Mouse (Mus musculus): ENCODE data around the gene H2-Q6. TPM values are rescaled to one million over a fixed set of nuclear protein-coding genes. Genes with fewer than 3 reads are reported as not detected.
"Not testable (repeated sequence)": the region's sequence is repeated elsewhere in the genome, so short reads cannot be mapped to it uniquely, and the experiment has no call there.

Gene H2-Q6
- total RNA-seq (2021): under 1 TPM; 0.17 to 0.26 TPM
- long read RNA-seq, experiment 1: 0 reads
- long read RNA-seq, experiment 2: 0 reads

DNA sequence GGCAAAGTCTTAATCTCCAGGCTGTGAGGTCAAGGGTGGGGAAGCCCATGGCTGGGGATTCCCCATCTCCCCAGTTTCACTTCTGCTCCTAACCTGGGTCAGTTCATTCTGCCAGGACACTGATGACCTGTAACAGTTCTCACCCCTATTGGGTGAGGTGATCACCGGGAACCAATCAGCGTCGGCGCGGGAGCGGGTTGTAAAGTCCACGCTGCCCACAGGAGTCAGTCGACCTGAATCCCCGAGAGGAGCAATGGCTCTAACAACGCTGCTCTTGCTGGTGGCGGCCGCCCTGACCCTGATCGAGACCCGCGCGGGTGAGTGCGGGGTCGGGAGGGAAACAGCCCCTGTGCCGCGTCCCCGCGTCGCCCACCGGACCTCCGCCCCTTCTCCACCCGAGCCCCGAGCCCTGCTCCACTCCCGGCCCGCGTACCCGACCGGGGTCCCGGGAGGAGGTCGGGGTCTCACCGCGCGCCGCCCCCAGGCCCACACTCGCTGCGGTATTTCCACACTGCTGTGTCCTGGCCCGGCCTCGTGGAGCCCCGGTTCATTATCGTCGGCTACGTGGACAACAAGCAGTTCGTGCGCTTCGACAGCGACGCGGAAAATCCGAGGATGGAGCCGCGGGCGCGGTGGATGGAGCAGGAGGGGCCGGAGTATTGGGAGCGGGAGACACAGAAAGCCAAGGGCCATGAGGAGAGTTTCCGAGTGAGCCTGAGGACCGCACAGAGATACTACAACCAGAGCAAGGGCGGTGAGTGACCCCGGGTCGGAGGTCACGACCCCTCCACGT lies at the start of gene H2-Q6:
Gene H2-Q6, plus strand, starts transcription at position 227 of the 793 bp plus-strand sequence.
- intact Hi-C loops (cut with DNase I): not testable (repeated sequence)
- DNase-seq: peak in 1 of 2 experiments; percentile 40

DNA sequence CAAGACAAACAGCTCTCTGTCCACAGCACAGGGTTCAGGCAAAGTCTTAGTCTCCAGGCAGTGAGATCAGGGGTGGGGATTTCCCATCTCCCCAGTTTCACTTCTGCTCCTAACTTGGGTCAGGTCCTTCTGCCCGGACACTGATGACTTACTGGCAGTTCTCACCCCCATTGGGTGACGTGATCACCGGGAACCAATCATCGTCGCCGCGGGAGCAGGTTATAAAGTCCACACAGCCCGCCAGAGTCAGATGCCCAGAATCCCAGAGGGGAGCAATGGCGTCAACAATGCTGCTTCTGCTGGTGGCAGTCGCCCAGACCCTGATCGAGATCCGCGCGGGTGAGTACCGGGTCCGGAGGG lies 45.3 kb upstream of the H2-Q6 start, which contains the start of gene H2-Q4:
Gene H2-Q4, plus strand, starts transcription at position 249 of the 360 bp plus-strand sequence.
- intact Hi-C loops (cut with DNase I): no loop called here
- peak; percentile 87 to 89 for DNase-seq

DNA sequence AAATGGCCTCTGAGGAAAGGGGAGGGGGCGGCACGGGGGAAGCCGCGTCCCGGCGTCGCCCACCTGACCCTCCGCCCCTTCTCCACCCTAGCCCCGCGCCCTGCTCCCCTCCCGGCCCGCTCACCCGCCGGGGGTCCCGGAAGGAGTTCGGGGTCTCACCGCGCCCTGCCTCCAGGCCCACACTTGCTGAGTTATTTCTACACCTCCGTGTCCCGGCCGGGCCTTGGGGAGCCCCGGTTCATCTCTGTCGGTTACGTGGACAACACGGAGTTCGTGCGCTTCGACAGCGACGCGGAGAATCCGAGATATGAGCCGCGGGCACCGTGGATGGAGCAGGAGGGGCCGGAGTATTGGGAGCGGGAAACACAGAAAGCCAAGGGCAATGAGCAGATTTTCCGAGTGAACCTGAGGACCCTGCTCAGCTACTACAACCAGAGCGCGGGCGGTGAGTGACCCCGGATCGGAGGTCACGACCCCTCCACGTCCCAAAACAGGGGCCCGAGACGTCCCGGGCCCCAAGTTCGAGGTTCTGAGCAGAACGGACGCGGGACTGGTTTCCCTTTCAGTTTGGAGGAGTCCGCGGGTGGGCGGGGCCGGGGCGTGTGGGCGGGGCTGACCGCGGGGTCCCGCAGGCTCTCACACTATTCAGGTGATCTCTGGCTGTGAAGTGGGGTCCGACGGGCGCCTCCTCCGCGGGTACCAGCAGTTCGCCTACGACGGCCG lies 44.8 kb upstream of the H2-Q6 start:
- peak in 1 of 2 experiments; percentile 34 for DNase-seq
- intact Hi-C loops (cut with DNase I): no loop called here

DNA sequence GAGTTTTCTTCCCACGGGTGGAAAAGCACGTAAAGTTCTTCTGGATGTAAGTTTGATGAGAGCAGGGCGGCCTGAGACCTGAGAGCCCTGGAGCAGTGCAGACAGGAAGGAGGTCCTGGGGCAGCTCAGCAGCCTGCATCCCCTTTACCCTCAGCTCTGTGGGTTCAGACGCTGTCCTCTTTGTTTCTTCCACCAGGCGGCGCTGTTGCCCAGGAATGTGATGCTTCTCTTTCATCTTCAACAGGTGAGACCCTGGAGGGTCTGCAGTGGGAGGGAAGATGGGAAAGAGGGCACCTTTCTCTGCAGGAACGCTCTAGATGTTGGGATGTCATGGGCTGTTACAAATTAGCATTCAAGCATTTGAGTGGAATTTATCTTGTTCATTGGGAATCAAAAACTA lies 34.9 kb upstream of the H2-Q6 start:
- DNase-seq; intact Hi-C loops (cut with DNase I): not testable (repeated sequence)

DNA sequence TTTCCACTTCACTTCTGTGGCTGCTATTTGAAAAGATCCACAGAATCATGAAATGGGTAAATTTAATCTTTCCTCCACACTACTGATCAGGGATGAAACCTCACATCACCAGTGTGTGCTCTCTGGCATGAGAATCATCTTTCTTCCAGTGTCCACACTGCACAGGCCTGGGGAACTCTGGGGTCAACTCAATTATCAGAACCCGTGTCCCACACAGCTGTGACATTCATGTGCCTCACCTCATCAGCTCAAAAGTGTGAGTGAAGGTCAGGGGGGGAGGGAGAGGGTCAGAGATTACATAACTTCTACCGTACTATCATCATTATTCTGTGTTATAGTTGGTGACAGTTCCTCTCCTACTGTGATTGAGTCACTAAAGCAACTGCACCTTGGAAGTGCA lies 32.0 kb upstream of the H2-Q6 start:
- intact Hi-C loops (cut with DNase I); DNase-seq: not testable (repeated sequence)

DNA sequence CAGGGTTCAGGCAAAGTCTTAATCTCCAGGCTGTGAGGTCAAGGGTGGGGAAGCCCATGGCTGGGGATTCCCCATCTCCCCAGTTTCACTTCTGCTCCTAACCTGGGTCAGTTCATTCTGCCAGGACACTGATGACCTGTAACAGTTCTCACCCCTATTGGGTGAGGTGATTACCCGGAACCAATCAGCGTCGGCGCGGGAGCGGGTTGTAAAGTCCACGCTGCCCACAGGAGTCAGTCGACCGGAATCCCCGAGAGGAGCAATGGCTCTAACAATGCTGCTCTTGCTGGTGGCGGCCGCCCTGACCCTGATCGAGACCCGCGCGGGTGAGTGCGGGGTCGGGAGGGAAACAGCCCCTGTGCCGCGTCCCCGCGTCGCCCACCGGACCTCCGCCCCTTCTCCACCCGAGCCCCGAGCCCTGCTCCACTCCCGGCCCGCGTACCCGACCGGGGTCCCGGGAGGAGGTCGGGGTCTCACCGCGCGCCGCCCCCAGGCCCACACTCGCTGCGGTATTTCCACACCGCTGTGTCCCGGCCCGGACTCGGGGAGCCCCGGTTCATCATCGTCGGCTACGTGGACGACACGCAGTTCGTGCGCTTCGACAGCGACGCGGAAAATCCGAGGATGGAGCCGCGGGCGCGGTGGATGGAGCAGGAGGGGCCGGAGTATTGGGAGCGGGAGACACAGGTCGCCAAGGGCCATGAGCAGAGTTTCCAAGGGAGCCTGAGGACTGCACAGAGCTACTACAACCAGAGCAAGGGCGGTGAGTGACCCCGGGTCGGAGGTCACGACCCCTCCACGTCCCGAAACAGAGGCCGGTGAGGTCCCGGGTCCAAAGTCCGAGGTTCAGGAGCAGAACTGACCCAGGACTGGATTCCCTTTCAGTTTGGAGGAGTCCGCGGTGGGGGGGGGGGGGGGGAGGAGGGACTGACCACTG lies 30.5 kb upstream of the H2-Q6 start:
- DNase-seq; intact Hi-C loops (cut with DNase I): not testable (repeated sequence)

DNA sequence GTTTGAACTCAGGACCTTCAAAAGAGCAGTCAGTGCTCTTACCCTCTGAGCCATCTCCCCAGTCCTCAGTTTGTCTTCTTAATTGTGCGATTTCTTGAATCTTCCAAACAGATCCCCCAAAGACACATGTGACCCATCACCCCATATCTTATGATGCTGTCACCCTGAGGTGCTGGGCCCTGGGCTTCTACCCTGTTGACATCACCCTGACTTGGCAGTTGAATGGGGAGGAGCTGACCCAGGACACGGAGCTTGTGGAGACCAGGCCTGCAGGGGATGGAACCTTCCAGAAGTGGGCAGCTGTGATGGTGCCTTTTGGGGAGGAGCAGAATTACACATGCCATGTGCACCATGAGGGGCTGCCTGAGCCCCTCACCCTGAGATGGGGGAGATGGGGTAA lies 27.7 kb upstream of the H2-Q6 start:
- DNase-seq; intact Hi-C loops (cut with DNase I): not testable (repeated sequence)

DNA sequence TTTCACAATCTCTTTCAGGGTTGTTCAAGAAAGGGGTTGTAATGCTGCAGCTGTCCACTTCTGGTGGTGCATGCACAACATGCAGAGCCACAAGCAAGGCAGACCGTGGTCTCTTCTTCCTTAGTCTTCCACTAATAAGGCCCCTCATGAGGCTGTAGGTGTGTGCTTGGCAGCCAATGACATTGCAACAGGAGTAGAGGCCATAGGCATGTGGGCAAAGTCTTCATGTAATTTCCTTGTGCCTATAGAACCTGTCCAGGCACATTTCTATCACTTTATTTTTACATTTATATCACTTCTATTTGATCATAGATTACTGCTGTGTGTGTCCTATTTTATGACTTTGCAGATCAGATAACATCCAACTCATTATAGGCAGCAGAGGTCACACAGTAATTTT lies 11.6 kb upstream of the H2-Q6 start:
- DNase-seq; intact Hi-C loops (cut with DNase I): not testable (repeated sequence)

DNA sequence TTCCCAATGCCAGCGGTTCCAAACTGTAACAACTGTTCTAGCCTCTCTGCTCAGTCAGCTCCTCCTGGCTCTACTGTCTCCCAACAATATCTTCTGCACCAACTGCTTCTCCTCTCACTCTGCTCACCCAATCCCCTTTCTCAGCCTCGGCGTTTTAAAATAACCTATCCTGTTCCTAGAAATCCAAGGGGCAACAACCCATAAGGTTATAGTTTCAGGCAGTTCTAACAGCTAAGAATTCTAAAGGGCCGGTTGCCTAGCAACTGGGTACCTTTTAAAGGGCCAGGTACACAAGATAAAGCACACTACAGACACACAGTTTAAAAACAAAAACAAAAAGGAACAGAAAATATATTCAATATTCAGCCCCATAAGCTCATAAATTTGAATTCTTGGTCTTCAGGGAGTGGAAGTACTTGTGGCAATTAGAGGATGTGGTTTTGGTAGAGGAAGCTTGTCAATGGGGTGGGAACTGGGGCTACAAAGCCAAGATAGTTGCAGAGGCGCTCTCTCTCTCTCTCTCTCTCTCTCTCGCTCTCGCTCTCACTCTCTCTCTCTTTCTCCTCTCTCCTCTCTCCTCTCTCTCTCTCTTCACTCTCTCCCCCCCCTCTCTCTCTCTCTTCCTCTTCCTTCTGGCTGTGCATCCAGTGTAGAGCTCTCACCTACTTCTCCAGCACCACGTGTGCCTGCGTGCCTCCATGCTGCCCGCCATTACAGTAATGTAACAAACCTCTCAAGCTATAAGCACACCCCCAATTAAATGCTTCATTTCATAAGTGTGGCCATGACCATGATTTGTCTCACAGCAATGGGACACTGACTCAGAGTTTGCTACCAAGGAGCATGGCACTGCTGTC lies 9.1 kb upstream of the H2-Q6 start:
- DNase-seq; intact Hi-C loops (cut with DNase I): not testable (repeated sequence)

DNA sequence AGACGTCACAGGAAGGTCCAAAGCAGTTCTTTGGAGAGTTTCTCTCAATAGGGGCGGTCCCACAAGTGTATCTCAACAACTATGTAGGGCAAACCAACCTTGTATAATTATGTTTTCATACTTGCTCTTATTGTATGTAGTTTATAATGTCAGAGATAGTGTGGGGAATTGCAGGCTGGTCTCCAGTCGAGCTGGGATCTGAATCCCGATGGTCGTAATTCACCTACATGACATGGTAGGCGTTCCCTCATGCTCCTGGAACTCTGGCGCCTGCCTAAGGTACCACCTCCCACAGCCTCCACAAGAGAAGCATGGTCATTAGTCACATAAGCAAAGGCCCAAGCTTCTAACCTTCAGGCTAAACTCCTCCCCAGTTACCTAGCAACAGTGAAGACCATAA lies 5.9 kb upstream of the H2-Q6 start:
- no peak for DNase-seq
- intact Hi-C loops (cut with DNase I): no loop called here

DNA sequence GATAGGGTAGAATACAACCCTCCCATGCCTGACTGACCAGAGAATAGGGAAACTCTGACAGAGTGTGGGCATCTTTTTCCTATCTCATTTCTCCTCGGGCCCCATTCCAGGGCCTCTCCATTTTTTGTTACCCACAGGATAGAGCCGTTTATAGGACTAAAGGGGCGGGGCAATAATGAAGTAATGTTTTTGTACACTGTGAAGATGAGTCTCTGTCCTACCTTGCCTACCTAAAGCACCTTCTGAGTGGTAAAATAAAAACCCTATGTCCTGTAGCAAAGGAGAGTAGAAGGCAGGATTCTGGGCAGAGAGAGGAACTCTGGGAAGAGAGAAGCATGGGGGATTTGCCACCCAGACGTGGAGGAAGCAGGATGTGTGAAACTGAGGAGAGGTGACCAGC lies 5.1 kb upstream of the H2-Q6 start:
- DNase-seq; intact Hi-C loops (cut with DNase I): not testable (repeated sequence)

DNA sequence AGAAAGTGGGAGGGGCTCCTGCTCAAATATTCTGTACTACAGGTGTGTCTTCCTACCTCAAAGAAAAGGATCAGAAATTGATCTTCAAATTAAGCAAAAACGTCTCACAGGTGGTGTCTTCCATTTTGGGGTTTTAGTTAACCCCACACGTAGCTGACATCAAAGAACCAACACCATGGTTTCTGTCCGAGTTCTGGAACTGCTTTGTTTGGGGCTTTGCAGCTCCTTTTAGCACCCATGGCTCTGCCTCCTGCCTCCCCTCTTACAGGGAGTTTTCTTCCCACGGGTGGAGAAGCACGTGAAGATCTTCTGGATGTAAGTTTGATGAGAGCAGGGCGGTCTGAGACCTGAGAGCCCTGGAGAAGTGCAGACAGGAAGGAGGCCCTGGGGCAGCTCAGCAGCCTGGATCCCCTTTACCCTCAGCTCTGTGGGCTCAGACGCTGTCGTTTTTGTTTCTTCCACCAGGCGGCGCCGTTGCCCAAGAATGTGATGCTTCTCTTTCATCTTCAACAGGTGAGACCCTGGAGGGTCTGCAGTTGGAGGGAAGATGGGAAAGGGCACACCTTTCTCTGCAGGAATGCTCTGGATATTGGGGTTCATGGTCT lies 4.3 kb upstream of the H2-Q6 start:
- DNase-seq: not testable (repeated sequence)

DNA sequence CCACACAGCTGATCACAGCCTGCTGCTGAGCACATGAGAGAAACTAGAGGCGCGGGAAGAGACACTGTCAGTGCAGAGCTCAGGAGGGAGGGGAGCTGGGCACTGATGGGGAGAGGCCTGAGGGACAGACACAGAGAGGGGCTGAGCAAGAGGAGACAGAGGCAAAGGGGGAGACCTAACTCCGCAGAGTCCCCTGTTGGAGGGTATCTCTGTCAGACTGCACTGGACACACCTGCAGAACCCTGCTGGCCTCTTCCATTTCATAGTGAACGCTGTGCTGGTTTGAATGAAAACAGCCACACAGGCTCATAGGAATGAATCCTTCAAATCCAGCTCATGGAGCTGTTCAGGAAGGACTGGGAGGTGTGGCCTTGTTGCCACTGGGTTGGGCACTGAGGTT lies 3.3 kb upstream of the H2-Q6 start:
- not testable (repeated sequence) for DNase-seq

More for the DNA sequence above, 4.3 kb upstream of the H2-Q6 start:
- intact Hi-C loops (cut with DNase I): not testable (repeated sequence)

DNA sequence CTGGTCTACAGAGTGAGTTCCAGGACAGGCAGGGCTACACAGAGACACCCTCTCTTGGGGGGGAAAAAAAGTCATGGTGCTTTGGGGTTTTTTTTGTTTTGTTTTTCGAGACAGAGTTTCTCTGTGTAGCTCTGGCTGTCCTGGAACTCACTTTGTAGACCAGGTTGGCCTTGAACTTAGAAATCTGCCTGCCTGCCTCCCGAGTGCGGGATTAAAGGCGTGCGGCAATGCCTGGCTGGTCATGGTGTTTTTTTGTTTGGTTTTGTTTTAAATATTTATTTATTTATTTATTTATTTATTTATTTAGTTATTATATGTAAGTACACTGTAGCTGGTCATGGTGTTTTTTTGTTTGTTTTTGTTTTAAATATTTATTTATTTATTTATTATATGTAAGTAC lies 2.3 kb upstream of the H2-Q6 start:
- DNase-seq; intact Hi-C loops (cut with DNase I): not testable (repeated sequence)

More for the DNA sequence above, 3.3 kb upstream of the H2-Q6 start:
- intact Hi-C loops (cut with DNase I): not testable (repeated sequence)

DNA sequence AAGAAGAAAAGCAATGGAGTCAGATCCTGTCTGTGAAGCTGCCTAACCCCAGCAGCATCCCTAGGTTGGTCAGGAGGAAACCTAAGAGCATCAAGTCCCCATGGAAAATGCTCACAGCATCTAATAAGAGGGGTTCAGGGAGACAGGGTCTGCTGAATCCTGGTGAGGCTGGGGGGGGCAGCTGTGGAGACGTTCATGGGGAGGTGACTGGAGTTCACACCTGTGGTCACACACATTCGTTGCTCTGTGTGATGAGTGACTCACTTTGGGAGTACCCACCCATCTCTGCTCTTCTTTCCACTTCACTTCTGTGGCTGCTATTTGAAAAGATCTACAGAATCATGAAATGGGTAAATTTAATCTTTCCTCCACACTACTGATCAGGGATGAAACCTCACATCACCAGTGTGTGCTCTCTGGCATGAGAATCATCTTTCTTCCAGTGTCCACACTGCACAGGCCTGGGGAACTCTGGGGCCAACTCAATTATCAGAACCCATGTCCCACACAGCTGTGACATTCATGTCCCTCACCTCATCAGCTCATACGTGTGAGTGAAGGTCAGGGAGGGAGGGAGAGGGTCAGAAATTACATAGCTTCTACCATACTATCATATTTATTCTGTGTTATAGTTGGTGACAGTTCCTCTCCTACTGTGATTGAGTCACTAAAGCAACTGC lies 1.4 kb upstream of the H2-Q6 start:
- DNase-seq; intact Hi-C loops (cut with DNase I): not testable (repeated sequence)

DNA sequence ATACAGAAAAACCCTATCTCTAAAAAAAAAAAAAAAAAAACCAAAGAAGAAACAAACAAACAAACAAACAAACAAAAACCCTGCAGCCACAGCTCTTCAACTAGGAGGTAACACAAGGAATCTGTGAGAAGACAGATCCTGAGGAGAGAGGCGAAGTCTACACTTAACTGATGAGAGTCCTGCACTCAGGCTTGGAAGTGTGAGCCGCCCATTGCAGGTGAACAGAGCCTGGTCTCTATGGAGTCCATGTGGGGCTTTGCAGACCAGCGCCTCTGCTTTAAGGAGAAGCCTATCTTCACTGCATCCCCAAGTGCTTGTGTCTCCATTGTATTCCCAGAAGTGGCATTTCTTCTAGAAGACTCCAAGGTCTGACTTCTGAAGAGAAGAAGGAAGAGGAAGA lies 544 bp upstream of the H2-Q6 start:
- DNase-seq; intact Hi-C loops (cut with DNase I): not testable (repeated sequence)

DNA sequence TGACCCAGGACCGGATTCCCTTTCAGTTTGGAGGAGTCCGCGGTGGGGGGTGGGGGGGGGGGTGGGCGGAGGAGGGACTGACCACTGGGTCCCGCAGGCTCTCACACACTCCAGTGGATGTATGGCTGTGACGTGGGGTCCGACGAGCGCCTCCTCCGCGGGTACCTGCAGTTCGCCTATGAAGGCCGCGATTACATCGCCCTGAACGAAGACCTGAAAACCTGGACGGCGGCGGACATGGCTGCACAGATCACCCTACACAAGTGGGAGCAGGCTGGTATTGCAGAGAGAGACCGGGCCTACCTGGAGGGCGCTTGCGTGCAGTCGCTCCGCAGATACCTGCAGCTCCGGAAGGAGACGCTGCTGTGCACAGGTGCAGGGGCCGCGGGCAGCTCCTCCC lies 824 bp downstream of the H2-Q6 start:
- DNase-seq; intact Hi-C loops (cut with DNase I): not testable (repeated sequence)

DNA sequence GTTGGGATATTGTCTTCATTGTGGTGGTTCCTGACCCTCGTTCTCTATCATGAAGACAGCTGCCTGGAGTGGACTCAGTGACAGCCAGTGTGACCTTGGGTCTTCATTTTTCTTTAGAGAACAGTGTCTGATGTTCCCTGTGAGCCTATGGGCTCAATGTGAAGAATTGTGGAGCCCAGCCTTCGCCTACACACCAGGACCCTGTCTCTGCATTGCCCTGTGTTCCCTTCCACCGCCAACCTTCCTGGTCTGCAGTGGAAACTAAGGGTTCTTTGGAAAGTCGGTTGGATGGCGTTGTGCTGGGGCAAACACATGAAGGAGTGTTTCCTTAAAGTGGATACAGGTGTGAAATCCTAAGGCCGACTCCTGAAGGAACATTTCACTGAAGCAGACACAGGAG lies 4.2 kb downstream of the H2-Q6 start:
- intact Hi-C loops (cut with DNase I); DNase-seq: not testable (repeated sequence)
